Mouse (Mus musculus) midbrain, postnatal 0 days (tissue): Measurements from ENCODE around the gene Zkscan14. TPM values are rescaled to one million over a fixed set of nuclear protein-coding genes. Genes with fewer than 3 reads are reported as not detected.
A peak's percentile ranks its signal among the peaks of the same experiment; 100 is the strongest.

Source experiments
- ATAC-seq: fragments of 200-750 bp; cut with Nextera tagmentation; 2 replicates; pipeline ENCODE4 v1.8.0; 2017; ENCODE audit warnings: moderate number of reproducible peaks, mild to moderate bottlenecking, moderate TSS enrichment, moderate library complexity; ENCODE audit not compliant: low FRiP score
- DNase-seq: peaks from one replicate; pipeline ENCODE4 v3.0.0-alpha.2; 2015; ENCODE audit warnings: low spot score
- H3K27ac ChIP-seq: fragments of 300-500 bp; sonication (generic); 2 replicates; pipeline ENCODE4 v1.5.1; 2014; ENCODE audit warnings: low read depth, mild to moderate bottlenecking, low read length, mixed read lengths
- H3K27me3 ChIP-seq: fragments of 300-500 bp; sonication (generic); 2 replicates; pipeline ENCODE4 v1.6.1; 2014; ENCODE audit warnings: low read length, control low read depth, mixed read lengths; ENCODE audit not compliant: insufficient read depth
- H3K36me3 ChIP-seq: fragments of 300-500 bp; sonication (generic); 2 replicates; pipeline ENCODE4 v1.6.1; 2014; ENCODE audit warnings: low read length, control low read depth, mixed read lengths; ENCODE audit not compliant: insufficient read depth
- H3K4me1 ChIP-seq: fragments of 300-500 bp; sonication (generic); 2 replicates; pipeline ENCODE4 v1.6.1; 2014; ENCODE audit warnings: mild to moderate bottlenecking, control low read depth, antibody characterized with exemption, low read length, mixed read lengths; ENCODE audit not compliant: insufficient read depth
- H3K4me2 ChIP-seq: fragments of 300-500 bp; sonication (generic); 2 replicates; pipeline ENCODE4 v1.6.1; 2014; ENCODE audit warnings: low read depth, mild to moderate bottlenecking, low read length, mixed read lengths; ENCODE audit not compliant: poor library complexity, severe bottlenecking
- H3K4me3 ChIP-seq: fragments of 300-500 bp; sonication (generic); 2 replicates; pipeline ENCODE4 v1.5.1; 2014; ENCODE audit warnings: low read depth, mild to moderate bottlenecking, low read length, moderate library complexity
- H3K9ac ChIP-seq: fragments of 300-500 bp; sonication (generic); replicated peaks from 2 replicates; pipeline ENCODE4 v1.6.1; 2014; ENCODE audit warnings: mild to moderate bottlenecking, low read length, moderate library complexity, mixed read lengths; ENCODE audit not compliant: poor library complexity, severe bottlenecking
- H3K9me3 ChIP-seq: fragments of 300-500 bp; sonication (generic); 2 replicates; pipeline ENCODE4 v1.6.1; 2016; ENCODE audit warnings: low read length, control low read depth
- CTCF ChIP-seq: IDR thresholded peaks from 2 replicates; pipeline ENCODE4 v1.5.1; 2016; ENCODE audit warnings: antibody characterized with exemption, mild to moderate bottlenecking
- WGBS: fragments of 180-500 bp; shearing (Covaris S2); extraction: QIAGEN DNeasy Blood & Tissue Kit; methylation state at CpG from one replicate; pipeline ENCODE4 v1.1.7; 2014; 5-methylcytosine and 5-hydroxymethylcytosine counted together
- polyA plus RNA-seq: library from polyadenylated mRNA; unstranded; fragments of >200 nt; fragmentation: Nextera tagmentation; extraction: Ambion mirVana; gene quantifications from 2 replicates; pipeline ENCODE4 v1.2.1, GENCODE M21; 2015
- total RNA-seq: library from RNA; depleted of rRNA; stranded (reverse); fragments of >200 nt; gene quantifications from 2 replicates; pipeline ENCODE4 v1.2.3, GENCODE M21; 2014

Gene Zkscan14
- total and polyA plus RNA-seq, 2 experiments from 2014 or later: 6.6 to 9.9 TPM

DNA sequence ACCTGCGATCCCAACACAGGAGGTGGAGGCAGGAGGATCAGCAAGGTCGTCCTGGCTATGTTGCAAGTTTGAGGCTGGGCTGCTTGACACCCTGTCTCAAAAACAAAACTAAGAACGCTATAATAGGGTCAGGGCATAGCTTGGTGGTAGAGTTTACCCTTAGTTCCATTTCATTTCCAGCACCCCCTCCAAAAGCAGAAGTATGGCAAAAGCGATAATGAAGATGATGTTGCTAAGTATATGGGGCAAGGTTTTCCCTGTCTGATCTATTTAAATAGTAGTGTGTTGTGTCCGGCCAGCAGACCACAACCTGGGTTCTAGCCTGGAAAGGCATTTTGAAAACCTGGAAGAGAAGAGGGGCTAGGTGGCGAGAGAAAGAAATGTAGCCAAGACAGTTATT lies 6.3 kb upstream of the Zkscan14 start:
- Histone ChIP-seq H3K4me2 (no peak overlapping the region), H3K4me3 (no peak overlapping the region), H3K36me3 (peaks cover 19% of the 10 kb centered on the region), H3K27ac (no peak overlapping the region), H3K9me3 (no peaks in the 10 kb centered on the region), H3K27me3 (no peaks in the 10 kb centered on the region), H3K9ac (no peak overlapping the region), H3K4me1 (peaks cover 10% of the 10 kb centered on the region; the same call in 1 of the 2 replicates)
- no peak for ATAC-seq
- DNase-seq: no peak
- no peak for TF ChIP-seq CTCF
- WGBS: 87% methylated on average over 6 of the region's 6 CpGs

DNA sequence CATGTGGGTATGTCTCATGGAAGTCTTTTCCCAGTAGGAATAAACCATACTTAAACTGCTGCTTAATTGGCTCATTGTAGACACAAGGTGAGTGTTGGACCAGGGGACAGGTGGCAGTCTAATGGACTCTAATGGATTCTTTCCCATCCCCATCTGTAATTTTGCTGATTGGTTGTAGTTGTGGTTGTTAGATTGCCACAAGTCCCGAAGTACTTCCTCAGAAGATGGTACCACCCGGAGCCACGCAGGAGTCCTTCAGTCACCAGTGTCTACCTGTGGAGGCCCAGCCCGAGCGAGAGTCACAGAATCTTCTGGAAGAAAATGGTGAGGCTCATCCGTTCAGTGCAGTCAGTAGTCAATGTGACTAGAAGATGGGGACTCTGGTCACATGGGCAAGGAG lies 5.7 kb upstream of the Zkscan14 start:
- Histone ChIP-seq H3K4me1 (peaks cover 10% of the 10 kb centered on the region; the same call in 1 of the 2 replicates), H3K9ac (no peak overlapping the region)
- no peak for TF ChIP-seq CTCF

DNA sequence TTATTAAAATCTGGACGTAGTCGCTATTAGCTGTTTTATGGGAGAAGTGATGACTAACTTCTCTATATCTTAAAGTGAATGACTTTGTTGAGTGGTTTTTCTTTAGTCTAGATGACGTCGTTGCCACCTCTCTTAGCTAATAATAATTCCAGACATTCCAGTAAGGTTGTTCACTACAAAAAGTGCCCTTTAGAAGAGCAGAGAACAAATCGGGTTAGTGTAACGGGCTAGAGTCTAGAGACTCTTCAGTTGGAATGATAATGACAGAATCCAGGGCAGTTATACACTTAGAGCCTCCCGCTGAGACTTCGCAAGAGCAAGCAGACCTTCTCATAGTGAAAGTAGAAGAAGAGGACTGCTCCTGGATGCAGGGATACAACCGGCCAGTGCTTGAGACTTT lies 3.4 kb upstream of the Zkscan14 start:
- Histone ChIP-seq H3K27me3 (no peaks in the 10 kb centered on the region), H3K4me1 (peaks cover 10% of the 10 kb centered on the region; the same call in 1 of the 2 replicates), H3K4me3 (peak overlapping the region; percentile 52), H3K27ac (no peak overlapping the region), H3K9me3 (no peaks in the 10 kb centered on the region), H3K9ac (peak overlapping the region; percentile 42; the same call in 1 of the 2 replicates), H3K4me2 (peak overlapping the region; percentile 58), H3K36me3 (peaks cover under 1% of the 10 kb centered on the region; the same call in 1 of the 2 replicates)
- WGBS: 23% methylated on average over 9 of the region's 9 CpGs
- no peak for ATAC-seq
- no peak for DNase-seq
- no peak for TF ChIP-seq CTCF

More for the DNA sequence above, 5.7 kb upstream of the Zkscan14 start:
- Histone ChIP-seq H3K36me3 (peaks cover 13% of the 10 kb centered on the region), H3K4me3 (no peak overlapping the region), H3K4me2 (no peak overlapping the region), H3K27ac (no peak overlapping the region), H3K27me3 (no peaks in the 10 kb centered on the region), H3K9me3 (no peaks in the 10 kb centered on the region)
- no peak for DNase-seq
- no peak for ATAC-seq
- 98% methylated on average over 6 of the region's 6 CpGs for WGBS

DNA sequence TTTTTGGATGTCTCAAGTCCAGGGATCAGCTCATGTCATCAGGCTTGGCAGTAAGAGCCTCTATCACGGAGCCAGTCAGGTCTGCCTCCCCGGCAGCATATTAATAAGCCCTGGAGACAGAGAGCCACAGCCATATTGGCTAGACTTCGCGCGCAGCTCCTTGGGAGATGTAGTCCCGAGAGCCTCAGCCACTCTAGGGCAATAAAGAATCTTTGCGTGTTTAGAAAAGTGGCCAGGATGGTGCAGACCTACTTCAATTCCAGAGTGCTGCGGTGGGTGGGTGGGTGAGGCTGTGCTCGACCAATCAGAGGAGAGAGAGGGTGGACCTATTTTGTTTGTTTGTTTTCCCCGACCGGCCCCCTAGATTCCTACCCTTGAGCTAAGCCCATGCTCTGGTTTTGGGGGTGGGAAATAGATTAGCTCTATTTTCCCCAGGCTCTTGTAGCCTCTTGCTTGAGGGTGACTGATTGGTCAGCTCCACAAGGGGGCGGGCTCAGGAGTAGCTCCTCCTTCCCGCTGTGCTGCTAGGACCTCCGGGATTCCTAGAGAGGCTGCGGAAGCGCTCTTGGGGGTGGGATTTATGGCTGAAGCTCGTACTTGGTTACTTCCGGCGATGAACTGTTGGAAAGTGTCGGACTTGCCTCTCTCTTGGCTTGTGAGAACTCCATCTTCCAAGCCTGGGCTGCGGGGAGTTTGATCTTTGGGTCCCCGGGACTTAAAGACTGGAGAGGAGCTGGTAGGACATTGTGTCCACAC lies 2.4 kb upstream of the Zkscan14 start, which contains the start of gene Zkscan5:
TSS of gene Zkscan5 (plus strand) at position 627 of the 756 bp plus-strand sequence.
- DNase-seq (peak; percentile 99), ATAC-seq (peak; percentile 93)
- Histone ChIP-seq H3K9me3 (no peaks in the 10 kb centered on the region), H3K36me3 (no peaks in the 10 kb centered on the region), H3K27ac (peak within 1 kb of the TSS; percentile 89), H3K9ac (peak within 1 kb of the TSS; percentile 64), H3K4me1 (peaks cover 10% of the 10 kb centered on the region; the same call in 1 of the 2 replicates), H3K4me3 (peak within 1 kb of the TSS; percentile 52), H3K4me2 (peak within 1 kb of the TSS; percentile 58), H3K27me3 (no peaks in the 10 kb centered on the region)
- TF ChIP-seq CTCF: peak; percentile 53
- WGBS: under 1% methylated on average over 22 of the region's 22 CpGs

DNA sequence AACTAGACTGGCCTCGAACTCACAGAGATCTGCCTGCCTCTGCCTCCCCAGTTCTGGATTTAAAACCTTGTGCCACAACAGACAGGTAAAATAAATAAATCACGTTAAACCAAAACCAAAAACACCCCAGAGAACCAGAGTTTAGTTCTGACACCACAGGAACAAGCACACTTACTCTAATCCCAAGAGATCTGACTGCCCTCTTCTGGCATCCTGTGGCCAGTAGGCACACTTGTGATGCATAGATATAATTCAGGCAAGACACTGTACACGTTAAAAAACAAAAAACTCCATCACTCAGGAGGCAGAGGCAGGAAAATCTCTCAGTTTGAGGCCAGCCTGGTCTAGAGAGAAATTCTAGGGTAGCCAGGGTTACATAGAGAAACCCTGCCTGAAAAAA lies 778 bp upstream of the Zkscan14 start:
- H3K4me2 ChIP-seq: no peak overlapping the region
- no peak overlapping the region for H3K27ac ChIP-seq
- 0 out of 2 replicates have a peak, but pooled peaks have one; percentile 13 for TF ChIP-seq CTCF
- ATAC-seq (no peak), DNase-seq (no peak)
- WGBS: 51% methylated on average over 3 of the region's 3 CpGs
- H3K27me3 ChIP-seq: no peaks in the 10 kb centered on the region
- peaks cover 10% of the 10 kb centered on the region; the same call in 1 of the 2 replicates for H3K4me1 ChIP-seq
- H3K9me3 ChIP-seq: no peaks in the 10 kb centered on the region
- H3K36me3 ChIP-seq: peaks cover 3% of the 10 kb centered on the region; the same call in 1 of the 2 replicates
- no peak overlapping the region for H3K9ac ChIP-seq
- no peak overlapping the region for H3K4me3 ChIP-seq

DNA sequence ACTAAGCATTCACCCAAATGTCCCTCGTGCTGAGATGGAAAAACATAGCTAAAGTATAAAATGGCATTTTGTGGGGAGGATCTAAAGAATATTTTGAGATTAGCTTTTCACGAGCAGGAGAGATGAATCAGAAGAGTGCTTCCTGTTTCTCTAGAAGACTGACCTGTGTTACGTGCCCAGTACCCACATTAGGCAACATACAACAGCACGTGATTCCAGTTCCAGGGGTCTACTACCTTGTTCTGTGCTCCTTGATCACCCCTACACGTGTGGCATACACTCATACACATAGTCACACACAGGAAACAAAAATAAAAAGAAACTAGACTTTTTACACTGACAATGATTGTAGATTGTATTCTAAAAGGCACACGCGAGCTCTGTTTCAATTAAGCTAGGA lies 1.3 kb downstream of the Zkscan14 start:
- Histone ChIP-seq H3K4me3 (no peak overlapping the region), H3K27ac (no peak overlapping the region), H3K9me3 (no peaks in the 10 kb centered on the region), H3K4me1 (peaks cover 3% of the 10 kb centered on the region; the same call in 1 of the 2 replicates), H3K9ac (no peak overlapping the region), H3K36me3 (peaks cover 14% of the 10 kb centered on the region), H3K27me3 (no peaks in the 10 kb centered on the region), H3K4me2 (peak overlapping the region; percentile 93; the same call in 1 of the 2 replicates)
- no peak for DNase-seq
- TF ChIP-seq CTCF: no peak
- ATAC-seq: no peak
- WGBS: 82% methylated on average over 7 of the region's 7 CpGs
